Mouse (Mus musculus) mature B cell (primary cell): ENCODE data around the gene Zfp692.

ENCODE experiments used
- in situ Hi-C: fragments of 300-500 bp; cut with MboI; formaldehyde crosslinking; loops from 2 replicates; pipeline ENCODE4 v1.14.3; 2019

Zfp692 gene

DNA sequence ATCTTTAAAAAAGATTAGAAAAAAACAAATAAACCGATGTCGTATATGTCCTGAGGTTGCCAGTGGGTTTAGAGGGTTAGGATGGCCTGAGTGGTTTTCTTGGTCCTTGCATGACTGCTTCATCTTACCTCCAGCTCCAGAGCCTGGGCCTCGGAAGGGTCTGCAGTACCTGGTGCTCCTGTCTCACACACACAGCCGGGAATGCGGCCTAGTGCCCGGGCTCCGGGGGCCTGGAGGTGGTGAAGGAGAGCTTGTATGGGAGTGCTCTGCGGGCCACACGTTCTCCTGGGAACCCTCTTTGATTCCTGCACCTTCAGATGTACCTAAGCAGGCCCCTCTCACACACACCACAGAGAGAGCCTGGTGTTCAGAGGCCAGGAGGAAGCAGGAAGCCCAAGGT, 1.8 kb downstream of the Zfp692 start:
- in situ Hi-C loops = no loop called here

DNA sequence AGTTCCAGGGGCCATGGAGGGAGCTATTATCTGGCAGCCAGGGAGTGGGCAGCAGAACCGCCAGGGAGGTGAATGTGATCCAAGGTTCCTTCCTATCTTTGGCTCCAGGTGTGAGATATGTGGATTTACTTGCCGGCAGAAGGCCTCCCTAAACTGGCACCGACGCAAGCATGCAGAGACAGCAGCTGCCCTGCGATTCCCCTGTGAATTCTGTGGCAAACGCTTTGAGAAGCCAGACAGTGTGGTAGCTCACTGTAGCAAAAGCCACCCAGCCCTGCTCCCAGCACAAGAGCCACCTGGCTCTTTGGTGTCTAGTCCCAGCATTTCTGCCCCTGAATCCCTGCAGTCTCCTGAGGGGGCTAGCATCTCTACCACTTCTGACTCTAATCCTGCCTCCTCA, 7.2 kb downstream of the Zfp692 start:
- in situ Hi-C loops = no loop called here

DNA sequence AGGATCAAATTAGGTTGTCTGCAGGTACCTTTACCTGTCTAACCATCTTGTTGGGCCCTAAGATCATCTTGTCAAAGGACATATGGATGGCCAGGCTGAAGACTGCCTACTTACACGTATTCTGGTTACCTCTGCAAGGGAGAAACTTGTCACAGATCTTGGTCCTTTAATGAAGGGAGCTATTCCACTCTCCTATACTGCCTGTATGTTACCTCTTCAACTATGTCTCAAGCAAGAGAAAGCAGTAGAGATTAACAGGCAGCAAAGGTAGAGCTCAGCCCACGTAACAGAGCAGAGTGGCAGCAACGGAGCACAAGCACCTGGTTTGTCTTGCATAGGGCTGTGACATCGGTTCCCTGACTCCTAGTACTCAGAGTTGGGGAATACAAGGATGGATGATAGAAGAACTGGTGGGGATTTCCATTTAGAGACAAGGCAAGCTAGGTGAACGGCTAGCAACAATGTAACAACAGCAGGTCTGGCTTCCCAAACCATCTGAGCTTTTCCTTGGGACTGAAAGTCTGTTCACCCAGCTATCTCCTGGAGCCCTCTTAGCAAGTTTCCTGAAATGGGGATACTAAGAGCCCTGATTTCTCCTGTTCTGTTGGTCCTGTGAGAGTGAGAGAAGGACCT, 8.8 kb downstream of the Zfp692 start:
- in situ Hi-C loops = no loop called here

DNA sequence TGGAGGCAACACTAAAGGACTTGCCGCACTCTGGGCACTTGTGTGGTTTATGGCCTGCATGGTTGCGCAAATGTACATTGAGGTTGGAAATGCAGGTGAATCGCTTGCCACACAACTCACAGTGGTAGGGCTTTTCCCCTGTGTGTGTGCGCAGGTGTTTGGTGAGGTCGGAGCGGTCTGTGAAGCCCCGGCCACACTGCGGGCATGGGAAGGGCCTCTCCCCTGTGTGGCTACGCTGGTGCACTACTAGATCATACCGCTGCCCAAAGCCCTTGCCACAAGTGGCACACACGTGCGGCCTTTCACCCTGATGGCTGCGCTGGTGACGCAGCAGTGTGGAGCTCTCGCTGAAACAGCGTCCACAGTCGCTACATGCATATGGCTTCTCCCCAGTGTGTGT, 9.5 kb downstream of the Zfp692 start:
- in situ Hi-C loops = no loop called here

DNA sequence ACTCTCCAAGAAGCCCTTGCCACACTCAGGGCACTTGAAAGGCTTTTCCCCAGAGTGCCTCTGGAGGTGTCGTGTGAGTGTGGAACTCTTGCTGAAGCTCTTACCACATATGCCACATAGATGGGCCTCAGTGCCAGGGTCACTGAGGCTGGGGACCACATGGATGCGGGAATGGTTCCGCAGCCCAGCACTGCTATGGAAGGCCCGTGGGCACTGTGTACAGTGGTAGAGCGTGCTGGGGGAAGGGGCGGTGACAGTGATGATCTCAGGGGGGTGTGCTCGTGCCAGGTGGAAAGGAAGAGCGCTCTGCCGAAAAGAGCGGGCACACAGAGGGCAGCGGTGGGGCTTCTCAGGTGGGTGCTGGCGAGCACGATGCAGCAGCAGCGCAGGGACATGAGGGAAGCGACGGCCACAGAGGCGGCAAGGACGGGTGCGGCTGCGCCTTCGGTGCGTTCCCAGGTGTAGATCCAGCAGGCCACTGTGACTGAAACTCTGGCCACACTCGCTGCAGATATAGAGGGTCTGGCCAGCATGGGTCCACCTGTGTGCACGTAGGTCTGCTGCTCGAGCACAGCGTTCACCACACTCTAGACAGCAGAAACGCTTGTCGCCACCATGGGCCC, 10.0 kb downstream of the Zfp692 start:
- in situ Hi-C loops = no loop called here

DNA sequence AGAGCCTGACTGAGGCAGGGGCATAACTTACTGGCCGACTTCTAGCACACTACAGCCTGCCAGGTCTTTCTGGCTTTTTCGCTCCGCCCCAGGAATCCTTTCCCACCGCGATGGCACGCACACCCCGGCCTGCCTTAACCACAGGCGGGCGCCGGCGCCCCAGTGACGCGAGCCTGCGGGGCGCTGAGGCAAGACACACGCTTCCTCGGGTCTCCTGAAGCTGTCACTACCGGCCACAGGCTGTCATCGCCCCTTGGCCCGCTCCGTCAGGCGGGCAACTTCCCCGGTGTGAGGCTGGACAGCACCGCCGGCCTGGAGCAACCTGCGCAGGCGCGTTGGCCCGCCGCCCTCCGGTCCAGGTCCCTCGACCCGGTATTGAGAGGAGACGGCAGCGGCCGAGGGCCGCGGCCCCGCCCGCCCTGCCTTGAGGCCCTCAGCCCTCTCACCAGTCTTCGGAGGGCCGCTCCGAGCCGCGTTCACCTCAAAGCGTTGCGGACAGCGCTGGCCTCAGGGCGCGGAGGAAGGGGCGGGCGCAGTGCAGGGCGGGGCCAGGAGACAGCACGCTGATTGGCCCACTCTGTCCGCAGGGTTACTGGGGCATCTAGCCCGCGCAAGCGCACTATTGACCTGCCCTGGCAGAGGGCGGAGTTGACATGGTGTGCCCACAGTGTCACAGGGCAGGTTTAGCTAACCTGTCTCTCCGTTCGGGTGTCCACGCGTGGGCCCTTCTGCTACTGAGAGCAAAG, 16.1 kb downstream of the Zfp692 start:
- in situ Hi-C loops = no loop called here

DNA sequence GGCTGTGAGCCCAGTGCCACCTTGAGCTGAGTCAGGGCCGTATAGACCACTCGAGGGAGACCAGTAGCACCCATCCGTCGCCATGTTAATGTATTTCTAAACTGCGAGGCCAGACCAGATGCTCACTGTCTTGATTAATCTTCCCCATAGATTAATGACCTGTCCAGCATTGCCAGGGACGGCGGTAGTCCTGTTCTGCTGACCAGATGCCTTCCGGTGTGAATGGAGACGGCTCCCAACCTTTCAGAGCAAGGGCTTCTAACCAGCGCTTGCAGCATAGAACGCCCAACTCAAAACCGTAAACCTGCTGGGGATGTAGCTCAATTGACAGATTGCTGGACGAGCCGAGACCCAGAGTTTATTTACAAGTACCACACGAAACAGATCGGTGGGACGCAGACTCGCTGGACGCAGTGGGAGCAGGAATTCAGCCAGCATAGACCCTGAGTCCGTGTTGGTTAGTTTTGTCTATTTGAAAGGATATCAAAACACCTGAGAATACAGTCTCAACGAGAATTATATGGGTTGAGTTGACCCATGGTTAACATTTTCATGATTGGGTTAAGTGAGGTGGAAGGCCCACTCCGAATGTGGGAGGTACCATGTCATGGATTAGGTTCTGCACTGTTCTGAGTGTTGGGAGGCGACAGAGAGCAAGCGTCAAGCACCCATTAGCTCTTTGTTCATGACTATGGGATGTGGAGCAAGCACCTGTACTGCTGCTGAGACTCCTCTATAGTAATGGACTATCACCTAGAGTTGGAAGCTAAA, 16.9 kb downstream of the Zfp692 start:
- in situ Hi-C loops = no loop called here

DNA sequence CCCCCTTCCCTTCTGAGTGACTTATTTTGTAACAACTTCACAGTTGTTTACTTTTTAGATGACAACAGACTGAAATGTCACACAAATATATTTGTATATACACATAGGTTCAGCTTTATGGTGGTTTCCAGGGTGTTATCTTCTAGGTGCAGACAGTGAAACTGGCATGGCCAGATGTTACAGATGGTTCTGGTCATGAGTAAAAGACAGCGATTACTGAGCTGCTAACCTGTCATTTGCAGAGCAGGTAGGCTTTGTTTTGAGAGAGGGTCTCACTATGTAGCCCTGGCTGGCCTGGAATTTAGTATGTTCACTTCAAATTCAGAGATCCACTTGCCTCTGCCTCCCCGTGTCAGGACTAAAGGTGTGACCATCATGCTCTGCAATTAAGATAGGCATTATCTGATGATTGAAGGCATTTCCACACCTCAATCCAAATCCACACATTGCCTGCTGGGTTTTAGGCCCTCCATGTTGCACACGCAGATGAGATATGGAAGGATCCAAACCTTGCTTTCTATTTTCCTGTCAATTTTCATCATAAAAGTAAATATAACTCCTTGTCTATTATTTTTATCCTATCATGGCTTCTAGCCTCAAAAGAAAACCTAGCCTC, 17.9 kb downstream of the Zfp692 start:
- in situ Hi-C loops = no loop called here

DNA sequence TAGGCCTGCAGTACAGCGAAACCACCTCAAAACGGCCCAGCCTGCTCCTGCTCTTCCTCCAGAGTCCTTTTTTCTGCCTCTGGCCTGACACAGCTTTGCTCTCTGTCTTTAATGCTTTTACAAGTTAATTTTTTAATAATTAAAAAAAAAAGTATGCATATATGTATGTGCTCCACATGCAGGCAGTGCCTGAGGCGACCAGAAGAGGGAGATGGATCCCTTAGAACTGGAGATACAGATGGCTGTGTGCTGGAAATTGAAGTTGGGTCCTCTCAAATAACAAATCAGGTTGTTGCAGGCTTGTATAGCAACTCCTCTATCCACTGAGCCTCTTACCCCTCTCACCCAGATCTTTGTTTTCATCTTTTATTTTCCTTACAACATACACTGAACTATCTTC, 19.9 kb downstream of the Zfp692 start:
- in situ Hi-C loops = no loop called here

DNA sequence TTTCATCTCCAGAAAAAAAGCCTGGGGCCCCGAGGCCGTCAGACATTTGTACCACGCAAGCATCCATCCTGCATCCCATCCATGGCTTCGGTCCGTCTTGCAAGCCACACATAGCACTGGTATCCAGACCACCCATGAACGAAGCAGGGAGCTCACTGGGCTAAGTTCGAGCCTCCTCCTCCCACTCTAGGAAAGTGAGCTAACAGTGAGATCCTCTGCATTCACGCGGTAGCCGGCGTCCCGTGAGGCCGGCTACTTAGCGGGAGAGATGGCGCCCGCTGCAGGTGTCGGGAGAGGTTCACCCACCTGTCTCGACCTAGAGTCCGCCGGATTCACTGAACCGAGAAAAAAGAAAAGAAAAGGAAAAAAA, 23.0 kb downstream of the Zfp692 start:
- in situ Hi-C loops = no loop called here

DNA sequence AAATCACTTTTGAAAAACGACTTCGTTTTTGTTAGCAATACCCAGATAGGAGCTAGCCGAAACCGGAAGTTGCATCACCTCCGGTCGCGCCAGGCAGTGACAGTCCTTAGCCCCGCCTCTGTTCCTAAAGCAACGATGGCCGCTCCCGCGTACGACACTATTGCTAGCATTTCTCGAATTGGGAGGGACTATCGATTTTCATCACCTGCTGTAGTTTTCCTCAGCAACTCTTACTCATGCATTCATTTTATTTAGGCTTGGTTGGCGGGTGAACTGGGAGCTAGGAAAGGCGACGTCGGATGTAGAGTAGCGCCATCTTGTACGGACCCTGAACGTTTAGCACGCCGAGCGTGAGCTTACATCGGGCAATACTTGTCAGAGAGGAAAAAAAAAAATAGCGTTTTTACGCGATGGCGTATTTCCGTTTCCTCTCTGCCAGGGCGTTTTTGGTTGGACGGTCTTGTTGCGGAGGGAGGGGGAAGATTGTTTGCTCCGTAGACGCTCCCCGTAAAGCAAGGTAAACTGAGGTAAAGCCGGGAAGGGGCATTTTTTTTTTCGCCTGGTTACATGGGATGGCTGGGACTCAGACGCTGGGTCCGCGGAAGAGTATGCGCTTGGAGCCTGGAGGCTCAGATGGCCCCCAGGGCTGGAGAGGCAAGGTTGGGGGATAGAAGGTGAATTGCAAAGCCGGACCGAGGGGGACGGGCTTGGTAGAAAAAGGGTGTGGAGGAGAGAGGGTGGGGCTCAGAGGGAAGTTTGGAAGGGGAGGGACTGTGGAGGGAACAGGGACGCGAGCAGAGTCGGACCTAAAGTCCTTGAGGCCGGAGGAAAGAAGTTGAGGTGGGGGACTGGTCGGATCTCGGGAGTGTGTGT, 23.6 kb downstream of the Zfp692 start, which contains the start of the genes Zfp672 and Sh3bp5l:
Gene Zfp672 (minus strand): TSS at position 64 of the 873 bp plus-strand sequence.
Gene Sh3bp5l (plus strand): TSS at position 449 of the 873 bp plus-strand sequence.
- in situ Hi-C loops = no loop called here

DNA sequence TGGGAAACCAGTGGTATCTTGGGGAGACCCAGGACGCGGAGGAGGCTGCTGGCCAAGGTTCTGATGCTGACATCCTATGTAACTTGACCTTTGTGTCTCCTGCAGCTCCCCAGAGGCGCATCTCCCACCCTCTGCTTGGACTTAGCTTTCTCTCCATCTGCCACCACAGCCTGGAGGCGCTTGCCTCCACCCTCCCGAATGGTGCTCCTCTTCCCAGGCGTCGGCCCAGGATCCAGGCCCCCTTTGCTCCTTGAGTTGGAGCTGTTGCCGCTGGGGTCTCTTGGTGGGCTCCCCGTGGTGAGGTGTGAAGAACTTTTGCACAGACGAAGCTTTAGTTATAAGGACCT, 24.3 kb downstream of the Zfp692 start:
- in situ Hi-C loops = no loop called here

DNA sequence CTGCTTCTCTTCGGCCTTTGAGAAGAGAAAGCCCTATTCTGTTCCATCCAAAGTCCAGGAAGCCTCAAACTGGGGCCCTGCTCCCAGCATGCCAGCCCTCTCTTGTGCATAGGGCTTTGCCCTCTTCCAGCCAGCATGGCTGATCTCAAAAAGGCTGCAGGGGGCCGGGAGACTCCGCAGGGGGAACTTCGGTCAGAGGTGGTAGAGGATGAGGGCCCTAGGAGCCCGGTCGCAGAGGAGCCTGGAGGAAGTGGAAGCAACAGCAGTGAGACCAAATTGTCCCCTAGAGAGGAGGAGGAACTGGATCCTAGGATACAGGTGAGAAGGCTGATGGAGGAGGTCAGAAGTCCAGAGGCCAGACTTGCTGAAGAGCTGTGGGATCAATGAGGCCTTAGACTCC, 24.7 kb downstream of the Zfp692 start:
- in situ Hi-C loops = no loop called here

DNA sequence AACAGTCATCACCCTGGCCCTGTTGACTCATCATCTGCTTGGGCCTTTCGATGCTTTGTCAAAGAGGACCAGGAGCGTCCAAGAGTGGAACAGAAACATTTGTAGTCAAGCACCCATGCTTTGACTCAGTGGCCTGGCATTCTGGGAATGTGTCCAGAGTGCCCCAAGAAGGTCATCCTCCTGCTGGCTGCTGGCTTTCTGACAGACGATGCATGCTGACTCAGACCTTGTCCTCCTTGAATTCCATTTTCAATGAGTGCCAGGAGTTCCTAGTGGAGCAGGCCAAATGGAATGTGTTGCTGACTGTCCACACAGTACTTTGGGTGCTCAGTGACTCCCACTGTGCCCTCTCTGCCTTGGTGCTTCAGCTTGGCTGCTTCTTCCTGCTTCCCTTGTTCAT, 27.9 kb downstream of the Zfp692 start:
- in situ Hi-C loops = no loop called here

DNA sequence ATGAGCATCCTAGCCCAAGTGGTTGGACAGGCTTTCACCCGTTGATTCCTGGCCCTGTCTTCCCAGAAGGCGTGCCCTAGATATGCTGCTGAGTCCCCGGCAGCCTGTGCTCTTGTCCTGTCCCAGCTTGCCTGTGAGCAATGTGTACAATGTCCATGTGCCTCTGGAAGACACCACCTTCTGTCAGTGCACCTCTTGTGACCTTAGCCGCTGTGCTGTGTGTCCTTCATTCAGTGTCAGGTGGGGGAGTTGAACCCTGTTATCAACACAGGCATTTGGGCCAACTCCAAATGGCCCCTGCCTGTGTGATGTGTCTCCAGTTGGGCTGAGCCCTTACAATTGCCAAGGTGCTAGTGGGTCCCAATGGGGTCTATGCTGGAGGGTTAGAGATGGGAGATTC, 39.9 kb downstream of the Zfp692 start:
- in situ Hi-C loops = no loop called here

DNA sequence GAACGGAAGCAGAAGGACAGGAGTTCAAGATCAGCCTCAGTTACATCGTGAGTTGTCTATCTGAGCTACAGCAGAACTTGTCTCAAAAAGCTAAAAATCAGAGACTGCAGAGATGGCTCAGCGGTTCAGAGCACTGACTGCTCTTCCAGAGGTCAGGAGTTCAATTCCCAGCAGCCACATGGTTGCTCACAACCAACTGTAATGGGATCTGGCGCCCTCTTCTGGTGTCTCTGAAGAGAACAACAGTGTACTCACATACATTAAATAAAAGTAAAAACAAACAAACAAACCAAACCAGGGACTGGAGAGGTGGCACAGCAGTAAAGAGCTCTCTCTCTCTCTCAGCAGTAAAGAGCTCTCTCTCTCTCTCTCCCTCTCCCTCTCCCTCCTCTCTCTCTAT, 43.8 kb downstream of the Zfp692 start:
- in situ Hi-C loops = no loop called here

DNA sequence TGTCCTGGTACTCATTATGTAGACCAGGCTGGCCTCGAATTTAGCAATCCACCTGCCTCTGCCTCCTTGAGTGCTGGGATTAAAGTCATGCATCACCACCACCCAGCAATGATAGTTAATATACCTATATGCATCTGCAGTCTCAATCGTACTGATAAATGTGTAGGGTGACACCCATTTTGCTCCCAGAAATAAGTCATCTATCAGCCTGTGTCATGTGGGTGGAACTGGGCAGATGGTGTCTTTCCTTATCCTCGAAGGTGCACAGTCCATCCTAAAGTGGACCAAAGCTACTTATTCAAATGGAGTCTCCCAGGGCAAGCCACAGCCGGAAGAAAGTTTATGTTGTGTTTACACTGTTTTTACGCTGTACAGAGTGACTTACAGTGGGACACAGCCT, 44.3 kb downstream of the Zfp692 start:
- in situ Hi-C loops = no loop called here

DNA sequence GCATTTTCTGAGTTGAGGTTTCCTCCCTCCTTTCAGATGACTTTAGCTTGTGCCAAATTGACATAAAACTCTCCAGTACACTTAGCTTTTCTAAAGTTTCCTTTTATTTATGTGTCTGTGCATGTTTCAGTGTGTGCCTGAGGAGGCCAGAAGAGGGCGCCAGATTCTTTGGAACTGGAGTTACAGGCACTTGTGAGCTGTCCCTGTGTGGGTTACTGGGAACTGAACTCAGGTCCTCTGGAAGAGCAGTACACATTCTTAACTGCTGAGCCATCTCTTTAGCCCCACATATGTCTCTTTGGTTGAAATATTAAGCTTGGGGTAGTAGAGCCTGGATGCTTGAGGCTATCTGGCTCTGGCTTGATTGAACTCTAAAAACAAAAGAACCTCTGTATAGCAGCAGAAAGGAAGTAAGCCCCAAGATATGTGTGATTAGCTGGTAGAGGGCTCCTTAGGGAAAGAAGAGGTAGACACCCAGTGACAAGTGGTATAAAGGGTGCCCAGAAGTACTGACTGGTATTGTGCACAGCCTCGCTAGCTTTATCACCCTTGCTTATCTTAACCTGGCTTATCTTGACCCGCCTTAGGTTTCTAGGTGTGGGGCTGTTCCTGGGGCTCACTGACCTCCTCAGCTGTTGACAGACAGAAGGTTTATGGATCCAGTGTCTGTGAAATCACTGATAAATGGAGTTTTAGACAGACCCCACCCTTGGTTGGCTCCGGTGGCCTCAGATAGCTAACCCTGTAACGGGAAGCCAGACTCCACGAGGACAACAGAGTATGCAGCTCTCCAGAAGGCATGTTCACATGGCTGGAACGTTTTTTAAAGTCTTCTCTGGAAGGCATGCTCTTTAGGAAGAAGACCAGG, 46.0 kb downstream of the Zfp692 start:
- in situ Hi-C loops = no loop called here

DNA sequence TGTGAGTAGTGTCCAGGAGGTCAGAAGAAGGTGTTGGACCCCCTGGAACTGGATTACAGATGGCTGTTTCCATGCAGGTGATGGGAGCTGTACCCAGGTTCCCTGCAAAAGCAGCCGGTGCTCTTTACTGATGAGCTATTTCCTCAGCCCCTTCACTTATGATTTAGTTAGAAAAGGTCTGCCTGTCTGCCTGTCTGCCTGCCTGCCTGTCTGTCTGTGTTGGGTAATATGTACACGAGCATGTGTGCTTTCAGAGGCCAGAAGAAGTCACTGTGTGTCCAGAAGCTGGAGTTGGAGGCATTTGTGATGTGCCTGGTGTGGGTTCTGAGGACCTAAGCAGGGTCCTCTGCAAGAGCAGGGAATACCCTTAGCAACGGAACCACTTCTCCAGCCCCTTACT, 46.8 kb downstream of the Zfp692 start:
- in situ Hi-C loops = no loop called here

DNA sequence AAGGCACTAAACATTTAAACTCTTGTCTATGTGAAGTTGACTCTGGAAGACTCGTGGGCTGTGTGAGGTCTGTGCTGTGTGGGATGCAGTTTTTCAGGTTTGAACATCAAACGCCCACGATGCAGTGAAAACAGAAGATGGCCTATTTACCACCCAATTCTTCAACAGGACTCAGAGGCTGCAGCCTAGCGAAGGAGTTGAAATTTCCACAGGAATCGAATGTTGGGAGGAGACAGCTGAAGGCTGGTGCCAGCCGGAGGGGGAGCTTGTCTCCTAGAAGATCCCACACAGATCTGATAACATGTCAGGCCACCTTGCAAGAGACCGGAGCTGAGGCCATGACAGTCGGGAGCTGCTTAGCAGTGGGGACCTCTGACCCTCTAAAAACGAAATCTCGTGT, 47.6 kb downstream of the Zfp692 start:
- in situ Hi-C loops = no loop called here
